Mouse (Mus musculus) heart, adult 8-10 months (tissue): ENCODE data around the gene Fcrl6. TPM values are rescaled to one million over a fixed set of nuclear protein-coding genes. Genes with fewer than 3 reads are reported as not detected.

ENCODE experiments used
- DNase-seq: peaks from one replicate; pipeline ENCODE4 v3.0.0; 2022; ENCODE audit warnings: low spot score
- total RNA-seq, 4 experiments: library from RNA; stranded (reverse); gene quantifications; 2 replicates each; pipeline ENCODE4 v1.2.4; 2022

Fcrl6 gene
- not detected for total RNA-seq

DNA sequence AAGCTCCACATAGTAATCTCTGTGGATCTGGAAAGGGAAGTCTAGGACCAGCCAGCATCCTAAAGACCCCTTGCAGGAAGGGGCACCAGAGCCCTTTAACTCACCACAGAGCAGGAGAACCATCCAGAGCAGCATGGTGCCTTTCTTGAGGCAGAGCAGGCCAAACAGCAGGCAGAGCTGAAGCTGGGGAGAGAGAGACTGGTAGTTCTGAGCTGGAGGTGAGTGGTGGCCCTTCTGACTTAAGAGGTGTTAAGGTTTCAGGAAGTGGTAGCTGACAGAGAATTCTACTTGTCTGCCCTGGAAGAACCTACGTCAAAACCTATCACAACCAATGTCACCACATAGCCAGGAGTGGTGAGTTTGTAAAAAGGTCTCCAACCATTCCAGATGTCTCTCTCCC, at the start of gene Fcrl6:
TSS of gene Fcrl6 (minus strand) at position 226 of the 400 bp plus-strand sequence.
- no peak for DNase-seq

DNA sequence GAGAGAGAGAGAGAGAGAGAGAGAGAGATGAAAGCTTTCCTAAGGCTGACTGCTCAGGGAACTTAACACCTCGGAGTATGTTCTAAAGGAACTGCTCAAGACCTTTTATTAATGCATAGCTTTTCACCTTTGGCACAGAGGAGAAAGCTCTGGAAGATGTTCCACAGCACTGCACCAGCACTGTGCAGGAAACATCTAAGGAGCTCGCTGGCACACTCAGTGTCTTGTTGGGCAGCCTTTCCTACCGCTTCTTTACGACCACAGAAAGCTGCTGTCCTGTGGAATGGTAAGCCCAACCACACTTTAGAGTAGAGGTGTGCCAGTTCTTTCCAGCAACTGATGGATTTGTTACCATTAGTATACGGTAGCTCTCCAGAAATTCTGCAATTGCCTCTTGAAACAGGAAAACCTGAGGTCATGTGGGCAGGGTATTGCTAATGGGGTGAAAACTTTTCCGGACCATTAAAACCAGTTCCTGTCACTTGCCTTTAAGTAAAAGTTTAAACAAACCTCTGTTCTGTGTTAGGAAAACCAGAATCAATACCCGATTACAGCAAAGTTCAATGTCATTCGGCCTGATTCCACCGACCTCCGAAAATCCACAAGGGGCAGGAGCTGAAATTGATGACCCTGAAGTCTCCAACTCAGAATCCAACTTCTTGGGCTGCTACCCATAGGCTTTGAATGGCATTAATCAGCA, 49.1 kb upstream of the Fcrl6 start:
- DNase-seq, result no peak

DNA sequence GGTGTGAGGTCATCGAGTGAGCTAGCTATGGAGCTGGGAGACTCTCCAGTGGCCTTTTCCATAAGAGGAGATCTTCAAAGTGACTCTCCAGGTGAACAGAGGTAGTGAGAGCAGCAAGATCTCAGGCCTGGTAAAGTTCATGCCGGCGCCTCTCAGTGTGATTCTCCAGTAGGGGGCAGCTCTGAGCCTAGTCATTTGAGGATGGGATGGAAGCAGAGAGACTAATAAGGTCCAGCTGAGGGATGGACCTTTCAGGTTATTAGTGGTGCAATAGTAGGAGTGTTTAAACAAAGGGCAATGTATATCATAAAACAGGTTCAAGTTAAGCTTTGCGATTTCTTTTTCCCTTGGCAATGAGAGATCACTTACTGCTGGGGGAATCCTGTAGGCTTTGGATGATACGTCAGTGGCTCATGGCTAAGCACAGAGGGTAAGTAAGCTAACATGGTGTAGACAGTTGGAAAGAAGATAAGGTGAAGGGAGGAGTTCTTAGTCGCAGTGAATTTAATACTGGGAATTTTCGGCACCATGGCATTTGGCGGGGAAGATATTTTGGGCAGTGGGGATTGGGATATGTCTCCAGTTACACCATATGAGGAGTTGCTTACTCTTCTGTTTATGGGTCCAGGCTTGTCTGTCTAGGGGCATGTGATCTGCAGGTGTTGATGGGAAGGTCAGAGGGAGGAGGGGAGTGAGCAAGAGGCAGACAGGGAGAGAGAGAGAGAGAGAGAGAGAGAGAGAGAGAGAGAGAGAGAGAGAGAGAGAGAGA, 48.4 kb upstream of the Fcrl6 start:
- DNase-seq, result no peak

DNA sequence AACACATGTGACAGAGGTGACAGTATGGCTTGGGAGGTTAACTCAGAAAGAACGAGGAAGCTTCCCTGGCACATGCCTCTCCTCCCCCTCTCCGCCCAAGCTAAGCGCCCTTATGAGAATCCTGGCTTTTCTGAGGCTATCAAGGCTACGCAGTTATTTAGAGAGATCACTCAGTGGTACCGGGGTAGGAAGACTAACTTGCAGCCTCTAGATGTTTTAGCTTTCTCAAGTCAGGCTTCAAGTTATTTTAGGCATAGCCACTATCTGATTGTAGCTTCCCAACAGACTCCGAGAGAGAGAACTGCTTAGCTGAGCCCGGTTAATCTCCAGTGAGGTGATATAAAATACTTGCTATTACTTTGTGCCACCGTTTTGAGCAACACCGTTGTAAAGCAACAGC, 47.0 kb upstream of the Fcrl6 start:
- no peak for DNase-seq

DNA sequence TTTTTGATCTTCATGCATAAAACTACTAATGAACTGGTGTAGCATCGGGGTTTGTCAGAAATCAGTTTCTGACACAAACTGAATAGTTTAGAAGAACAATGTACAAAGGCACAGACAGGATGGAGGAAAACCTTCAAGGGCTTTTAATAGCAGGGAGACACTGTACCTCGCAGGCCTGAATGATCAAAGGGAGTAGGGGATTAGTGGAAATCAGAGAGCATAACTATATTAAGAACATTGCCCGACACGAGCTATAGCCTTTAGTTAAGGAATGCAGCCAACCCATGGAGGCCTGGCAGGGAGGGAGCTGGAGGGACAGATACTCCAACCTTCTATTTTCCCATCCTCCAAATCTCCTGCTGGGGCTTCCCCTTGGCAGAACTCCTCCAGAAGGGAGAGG, 44.9 kb upstream of the Fcrl6 start:
- no peak for DNase-seq

DNA sequence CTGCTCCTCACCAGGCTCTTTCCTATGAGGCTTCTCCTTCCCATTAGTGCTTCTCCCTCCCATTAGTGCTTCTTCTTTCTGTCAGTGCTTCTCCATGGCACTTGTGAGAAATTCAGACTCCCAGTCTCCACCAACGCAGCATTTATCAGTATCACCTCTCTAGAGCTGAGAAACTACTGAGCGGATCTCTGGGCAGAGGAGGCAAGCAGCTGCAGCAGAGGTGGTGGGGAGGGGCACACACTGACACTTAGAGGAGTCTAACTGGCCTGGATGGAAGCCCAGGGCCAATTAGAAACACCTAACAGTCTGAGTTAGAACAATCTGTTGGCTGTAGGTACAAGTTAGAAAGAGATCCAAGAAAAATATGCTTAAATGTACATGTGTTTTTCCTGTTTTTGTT, 36.4 kb upstream of the Fcrl6 start:
- DNase-seq, result no peak

DNA sequence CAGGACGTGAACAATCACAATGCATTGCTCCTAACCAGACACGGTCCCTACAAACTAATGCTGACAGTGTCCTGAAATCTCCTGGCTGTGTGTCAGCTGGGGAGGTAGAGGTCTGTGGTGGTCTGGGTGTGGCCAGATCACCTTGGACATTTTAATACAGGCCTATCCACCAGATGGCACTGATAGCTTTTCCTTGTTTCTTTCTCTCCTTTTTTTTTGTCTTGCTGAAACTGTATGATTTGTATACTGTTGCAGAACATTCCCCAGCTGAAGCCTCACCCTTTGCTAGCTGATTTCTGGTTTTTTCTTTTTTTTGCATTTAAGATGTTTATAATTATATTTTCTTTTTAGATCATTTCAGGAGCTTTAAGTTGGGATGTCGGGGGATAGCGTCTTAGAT, 35.5 kb upstream of the Fcrl6 start:
- DNase-seq, result no peak

DNA sequence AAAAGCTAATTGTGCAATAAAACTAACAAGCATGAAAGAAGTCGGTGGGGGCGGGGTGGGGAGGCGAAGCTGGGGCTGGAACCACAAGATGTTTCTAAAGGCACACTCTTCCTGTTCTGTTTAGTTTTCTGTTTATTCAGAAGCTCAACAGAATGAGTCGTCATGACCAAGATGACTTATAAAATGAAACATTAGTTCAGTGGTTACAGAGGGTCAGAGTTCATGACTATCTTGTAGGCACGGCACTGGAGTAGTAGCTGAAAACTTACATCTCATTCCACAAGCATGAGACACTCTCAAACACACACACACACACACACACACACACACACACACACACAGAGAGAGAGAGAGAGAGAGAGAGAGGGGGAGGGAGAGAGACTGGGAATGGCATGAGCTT, 33.9 kb upstream of the Fcrl6 start:
- DNase-seq, result no peak

DNA sequence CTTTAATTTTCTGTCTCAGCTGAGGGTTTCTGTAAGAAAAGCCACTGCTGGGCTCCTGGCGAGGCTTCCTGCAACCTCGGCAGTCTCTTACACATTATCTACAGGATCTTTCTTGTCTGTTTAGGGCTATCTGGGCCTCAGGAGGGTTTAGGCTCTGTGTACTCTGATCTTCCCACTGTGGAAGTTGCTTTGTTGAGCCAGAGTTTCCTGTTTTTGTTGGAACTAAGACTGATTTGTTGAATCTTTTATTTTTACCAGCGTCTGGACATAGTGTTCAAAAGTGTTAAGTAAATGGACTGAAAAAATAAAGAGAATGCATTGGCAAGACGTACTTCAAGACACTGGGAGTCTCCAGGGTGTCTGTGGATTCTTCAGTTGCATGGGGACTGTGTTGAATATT, 32.9 kb upstream of the Fcrl6 start:
- peak; percentile 45 for DNase-seq

DNA sequence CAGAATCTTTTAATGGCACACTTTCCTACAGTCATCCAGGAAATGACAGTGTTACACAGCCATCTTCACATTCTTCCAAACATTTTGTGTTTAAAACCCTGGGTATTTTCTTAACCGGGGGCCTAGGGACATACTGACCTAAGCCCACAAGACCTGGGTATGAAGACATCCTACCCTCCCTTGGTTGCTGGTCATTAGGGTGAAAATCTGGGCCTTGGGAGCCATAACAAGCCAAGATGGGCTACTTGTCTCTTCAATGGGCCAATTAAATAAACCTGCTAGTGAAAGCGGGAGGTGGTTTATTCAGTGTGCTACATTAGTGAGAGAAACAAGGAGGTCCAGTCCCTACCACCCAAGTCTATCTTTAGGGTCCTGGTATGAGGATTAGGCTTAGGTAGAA, 31.8 kb upstream of the Fcrl6 start:
- no peak for DNase-seq

DNA sequence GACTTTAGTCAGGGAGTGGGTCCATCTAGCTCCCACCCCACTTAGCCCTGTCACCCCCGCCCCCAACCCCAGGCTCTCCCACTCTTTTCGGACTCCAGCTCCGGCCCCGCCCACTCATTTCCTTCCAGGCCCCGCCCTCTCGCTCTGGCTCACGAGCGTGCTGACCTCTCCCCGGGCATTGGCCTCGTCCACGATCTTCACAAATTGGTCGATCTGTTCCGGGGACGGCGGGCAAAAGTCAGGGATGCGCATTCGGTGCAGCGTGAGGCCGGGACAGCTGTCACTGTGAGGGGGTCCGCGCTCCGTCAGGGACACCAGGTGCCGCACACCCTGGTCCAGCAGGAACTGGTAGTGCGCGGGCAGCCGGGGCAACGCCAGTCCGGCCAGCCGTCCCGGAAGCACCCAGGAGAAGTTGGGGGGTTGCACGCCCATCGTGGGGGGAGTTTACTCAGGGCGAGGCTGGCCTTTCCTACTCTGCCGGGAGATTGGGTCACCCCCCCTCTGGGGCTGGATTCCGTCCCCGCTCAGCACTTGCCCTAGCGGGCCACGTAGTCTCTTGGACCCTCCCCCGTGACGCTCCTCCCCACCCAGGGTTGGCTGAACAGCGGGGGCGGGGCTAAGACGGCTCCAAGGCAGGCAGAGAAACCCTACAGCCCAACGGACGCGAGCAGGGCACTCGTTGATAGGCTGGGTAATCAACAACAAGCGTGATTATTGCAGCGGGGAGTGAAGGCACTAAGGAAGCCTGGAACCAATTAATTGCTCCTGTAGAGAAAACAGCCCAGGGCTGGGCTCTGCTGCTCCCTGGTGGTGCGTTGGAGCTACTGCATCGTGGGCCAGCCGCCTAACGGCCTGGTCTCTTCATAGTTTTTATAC, 30.3 kb upstream of the Fcrl6 start, which contains the start of gene Dusp23:
TSS of gene Dusp23 (minus strand) at position 512 of the 876 bp plus-strand sequence.
- DNase-seq, result peak; percentile 97

DNA sequence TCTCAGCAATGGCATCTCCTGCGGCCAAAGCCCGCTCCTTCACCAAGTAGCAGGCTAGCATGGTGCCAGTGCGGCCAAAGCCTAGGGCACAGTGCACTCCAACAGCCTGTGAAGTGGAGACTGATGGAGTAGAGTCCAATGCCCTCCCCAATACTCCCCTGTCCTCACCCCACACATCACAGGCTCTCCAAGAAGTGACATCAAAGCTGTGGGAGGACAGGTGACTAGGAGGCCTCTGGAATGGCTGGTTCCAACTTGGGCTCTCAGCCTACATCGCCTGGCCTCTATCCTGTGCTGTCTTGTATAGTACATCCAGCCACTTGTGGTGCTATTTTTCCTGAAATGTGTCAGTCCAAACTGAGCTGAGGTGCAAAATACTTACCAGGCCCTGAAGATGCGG, 29.4 kb upstream of the Fcrl6 start:
- no peak for DNase-seq

DNA sequence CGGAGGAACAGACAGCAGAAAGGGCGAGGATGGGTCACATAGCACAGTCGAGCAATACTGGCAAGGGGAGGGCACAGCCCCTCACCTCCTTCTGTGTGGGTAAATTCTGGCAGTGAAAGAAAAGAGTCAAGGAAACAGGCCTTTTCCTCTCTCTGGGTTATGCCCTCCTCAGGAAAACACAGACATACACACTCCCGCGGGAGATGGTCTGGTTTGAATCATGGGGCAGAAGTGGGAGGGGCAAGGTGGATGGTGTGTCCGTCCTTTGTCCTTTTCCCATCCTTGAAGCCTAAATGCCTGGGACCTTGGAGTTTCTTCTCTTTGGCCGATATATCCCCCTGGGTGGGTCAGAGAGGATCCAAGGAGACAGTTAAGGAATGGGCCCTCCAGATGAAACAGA, 27.5 kb upstream of the Fcrl6 start:
- DNase-seq, result no peak

DNA sequence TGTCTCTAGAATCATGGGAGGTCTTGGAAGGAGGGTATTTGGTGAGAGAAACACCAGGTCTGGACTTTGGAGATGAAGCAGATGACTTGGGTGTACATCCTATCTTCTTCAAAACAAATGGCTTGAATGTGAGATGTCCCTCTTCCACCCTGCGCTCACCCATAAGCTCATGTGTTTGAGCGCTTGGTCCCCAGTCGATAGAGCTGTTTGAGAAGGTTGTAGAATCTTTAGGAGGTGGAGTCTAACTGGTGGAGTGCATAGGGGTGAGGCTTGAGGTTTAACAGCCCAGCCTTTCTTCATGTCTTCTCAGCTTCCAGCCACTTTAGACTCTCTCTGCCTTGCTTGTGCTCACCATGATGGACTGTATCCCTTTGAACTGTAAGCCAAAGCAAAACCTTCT, 24.0 kb upstream of the Fcrl6 start:
- no peak for DNase-seq

DNA sequence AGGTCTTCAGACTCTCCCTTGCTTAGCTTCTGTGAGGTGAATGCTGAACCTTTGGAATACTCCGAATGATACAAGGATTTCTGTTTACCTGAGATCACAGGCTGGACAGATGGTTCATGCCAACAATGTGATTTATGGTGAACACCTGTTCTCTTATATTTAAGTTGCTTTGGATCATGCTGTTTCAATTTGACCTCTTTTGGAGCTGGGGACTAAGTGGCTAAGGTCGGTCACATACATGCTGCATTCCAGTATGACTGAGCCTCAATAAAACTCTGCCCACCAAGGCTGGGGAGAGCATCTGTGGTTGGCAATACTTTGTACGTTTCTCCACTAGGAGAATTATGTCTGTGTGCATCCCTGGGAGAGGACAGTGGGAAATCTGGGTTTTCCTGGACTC, 21.7 kb upstream of the Fcrl6 start:
- no peak for DNase-seq

DNA sequence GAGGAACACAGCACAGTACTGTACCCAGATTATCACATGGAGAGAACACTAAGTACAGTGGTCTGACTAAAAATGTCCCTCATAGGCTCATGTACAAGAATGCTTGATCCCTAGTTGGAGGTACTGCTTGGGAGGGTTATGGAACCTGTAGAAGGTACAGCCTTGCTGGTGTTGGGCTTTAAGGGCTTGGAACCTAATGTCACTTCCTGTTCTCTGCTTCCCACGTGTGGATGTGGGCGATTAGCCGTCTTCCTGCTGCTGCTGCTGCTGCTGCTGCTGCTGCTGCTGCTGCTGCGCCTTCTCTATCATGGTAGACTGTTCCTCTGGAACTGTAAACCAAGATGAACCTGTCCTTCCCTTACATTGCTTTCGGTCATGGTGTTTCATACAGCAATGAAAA, 21.2 kb upstream of the Fcrl6 start:
- DNase-seq, result no peak

DNA sequence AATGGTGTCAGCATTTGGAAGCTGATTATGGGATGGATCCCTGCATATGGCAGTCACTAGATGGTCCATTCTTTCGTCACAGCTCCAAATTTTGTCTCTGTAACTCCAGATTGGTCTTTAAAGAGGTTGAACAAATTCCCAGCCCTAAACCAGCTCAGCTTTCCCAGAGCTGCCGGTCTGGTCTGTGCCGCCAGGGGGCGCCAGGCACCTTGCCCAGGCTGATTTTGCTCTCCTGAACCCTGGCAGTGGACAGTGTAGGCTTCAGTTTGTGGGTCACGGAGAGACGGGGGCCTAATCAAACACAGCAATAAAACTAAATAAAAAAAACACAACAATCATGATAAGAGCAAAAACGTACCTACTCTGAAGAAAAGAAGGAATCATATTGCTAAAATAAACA, 16.9 kb upstream of the Fcrl6 start:
- DNase-seq, result peak; percentile 70

DNA sequence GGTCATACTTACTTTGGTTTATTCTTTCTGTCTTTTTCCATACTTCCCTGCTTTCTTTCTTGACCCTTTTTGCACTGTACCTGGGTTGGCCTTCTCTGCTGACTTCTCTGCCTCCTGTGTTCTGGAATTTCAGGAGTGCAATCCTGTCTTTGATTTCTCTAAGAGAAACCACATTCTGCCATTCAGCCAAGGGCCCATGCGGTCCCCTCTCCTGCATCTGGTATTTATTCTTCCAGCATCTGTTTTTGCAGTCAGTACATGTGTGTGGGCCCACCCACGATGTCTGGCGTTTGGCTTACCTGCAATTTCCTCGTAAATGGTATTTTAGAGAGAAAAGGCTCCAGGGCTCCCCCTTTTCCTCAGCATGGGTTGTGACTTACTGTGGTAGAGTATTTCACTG, 15.8 kb upstream of the Fcrl6 start:
- DNase-seq, result no peak

DNA sequence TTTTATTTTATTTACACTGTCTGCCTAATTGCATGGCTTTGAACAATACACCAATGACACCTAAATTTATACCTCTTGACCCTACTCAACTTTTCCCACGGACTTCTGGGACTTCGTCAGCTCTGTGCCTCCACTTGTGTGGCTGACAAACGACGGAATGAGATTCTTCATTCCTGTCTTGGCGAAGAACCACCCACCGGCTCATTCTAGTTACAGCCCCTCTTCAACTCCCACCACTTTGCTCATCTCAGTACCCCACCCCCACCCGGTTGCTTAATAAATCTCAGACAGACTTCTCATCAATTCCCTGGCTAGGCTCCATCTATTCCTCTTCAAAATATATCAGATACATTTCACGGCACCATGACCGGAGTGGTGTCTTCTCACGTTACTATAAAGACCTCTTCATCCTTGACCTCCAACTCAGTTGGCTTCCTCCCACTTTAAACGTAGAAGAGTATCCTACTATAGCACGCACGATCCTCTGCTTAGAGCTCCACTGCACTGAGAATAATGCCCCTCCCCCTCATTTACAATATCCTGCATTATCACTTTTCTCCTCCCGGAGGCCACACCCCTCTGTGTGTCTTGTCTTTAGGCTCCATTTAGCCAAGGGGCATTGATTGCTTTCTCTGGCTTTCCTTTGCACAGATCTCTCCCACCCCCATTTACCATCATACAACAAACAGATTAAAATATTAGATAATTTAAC, 15.2 kb upstream of the Fcrl6 start:
- DNase-seq, result no peak

DNA sequence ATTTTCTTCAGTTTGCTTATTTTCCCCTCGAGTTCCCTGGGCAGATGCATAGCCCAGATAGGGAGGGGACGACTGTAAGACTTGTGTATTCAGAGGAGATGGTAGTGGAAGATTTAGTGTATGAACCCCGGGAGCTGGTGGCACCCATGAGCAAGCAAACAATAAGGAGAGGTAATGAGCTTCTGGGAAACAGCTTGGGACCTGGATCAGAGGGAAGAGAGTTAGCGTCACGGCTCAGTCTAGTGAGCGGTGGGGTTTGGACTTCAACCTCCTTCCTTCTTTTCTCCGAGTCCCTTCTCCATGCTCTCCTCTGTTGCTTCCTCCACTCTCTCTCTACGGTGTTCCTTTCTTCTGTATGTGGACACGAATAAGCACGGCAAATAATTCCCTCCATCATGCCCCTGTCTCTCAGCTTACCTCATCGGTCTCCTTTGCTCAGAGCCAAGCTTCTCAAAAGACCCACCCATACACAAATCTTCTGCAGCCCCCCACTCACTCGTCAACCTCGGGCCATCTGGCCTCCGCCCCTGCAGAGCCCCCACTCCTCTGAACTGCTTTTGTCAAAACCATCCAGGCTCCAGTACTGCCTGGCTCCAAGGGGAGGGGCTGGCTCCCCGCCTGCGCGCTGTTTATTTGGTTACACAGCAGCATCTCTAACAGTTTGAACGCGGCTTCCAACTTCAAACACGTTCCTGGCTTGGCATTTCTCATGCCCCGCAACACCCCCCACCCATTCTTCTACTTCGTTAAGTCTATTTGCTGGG, 14.4 kb upstream of the Fcrl6 start:
- DNase-seq, result no peak

DNA sequence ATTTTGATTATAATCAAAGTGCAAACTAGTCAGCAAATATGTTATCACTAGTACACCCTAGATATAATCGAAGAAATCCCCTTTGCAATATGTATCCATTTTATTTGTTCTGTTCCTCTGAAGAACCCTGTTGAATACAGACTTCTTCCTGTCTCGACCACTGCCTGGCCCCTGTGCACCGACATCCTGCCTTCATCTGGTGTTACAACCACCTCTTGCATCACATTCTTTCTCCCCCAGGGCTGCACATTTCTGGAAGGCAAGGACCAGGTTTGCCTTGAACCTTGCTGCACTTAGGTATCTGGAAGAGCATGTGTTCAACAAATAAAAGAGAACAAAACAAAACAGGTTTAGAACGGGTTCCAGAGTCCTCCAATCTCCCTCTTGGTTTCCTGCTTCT, 13.1 kb upstream of the Fcrl6 start:
- DNase-seq, result no peak
